Mouse (Mus musculus) adrenal gland, adult (tissue): ENCODE results near the gene Mapre3.
A peak's percentile ranks its signal among the peaks of the same experiment; 100 is the strongest.

Experiments
- DNase-seq, 2 experiments: peaks; one replicate each; pipeline ENCODE4 v3.0.0; 2022 to 2023; ENCODE audit warnings: low spot score in 1 of 2; ENCODE audit not compliant: inconsistent age in 2 of 2

Gene Mapre3

GRCm38 (mm10) chr5:30814424-30815119 is at the start of gene Mapre3:
TSS of gene Mapre3 (plus strand) at chr5:30814641.
- DNase-seq = peak; percentile 95 to 98

DNA sequence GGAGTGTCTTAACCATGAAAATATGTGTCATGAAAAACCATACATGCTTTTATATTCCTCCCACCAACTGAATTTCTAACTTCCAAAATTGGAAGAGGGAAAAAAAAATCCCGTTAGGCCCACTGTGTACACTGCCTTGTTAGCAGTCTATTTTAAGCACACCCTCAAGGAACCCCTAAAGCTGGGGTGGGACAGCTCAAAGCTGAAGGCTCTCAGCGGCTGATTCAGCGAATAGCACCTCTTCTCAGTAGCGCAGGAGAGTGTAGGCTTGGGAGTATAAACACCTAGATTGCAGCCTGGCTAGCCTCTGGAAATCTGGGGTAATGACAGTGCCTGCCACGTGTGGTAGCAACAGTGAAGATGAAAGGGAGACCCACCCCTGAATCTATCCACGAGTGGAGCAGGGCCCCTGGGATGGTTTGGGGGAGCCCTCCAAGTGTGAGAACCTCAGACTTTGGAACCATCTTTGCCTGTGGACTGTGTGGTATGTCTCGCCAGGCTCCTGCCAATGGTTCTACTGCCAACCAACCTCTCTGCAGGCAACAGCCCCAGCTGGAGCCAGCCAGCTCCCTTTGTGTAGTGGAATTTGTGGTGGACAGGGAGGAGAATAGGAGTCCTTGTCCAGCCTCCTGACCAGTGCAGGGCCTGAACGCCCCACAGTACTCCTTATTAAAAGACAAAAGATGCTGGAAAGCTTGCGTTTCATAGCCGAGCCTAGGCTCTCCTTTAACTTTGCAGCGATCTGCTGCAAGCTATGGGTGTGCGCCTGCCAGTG is 48.7 kb upstream of the Mapre3 start:
- no peak for DNase-seq

- no peak for DNase-seq
Measured at GRCm38 (mm10) chr5:30768082-30768481, 46.4 kb upstream of the Mapre3 start.

GRCm38 (mm10) chr5:30768598-30768997 is 45.8 kb upstream of the Mapre3 start:
- peak; percentile 86 to 92 for DNase-seq

GRCm38 (mm10) chr5:30769075-30769474 is 45.4 kb upstream of the Mapre3 start:
- no peak for DNase-seq

DNA sequence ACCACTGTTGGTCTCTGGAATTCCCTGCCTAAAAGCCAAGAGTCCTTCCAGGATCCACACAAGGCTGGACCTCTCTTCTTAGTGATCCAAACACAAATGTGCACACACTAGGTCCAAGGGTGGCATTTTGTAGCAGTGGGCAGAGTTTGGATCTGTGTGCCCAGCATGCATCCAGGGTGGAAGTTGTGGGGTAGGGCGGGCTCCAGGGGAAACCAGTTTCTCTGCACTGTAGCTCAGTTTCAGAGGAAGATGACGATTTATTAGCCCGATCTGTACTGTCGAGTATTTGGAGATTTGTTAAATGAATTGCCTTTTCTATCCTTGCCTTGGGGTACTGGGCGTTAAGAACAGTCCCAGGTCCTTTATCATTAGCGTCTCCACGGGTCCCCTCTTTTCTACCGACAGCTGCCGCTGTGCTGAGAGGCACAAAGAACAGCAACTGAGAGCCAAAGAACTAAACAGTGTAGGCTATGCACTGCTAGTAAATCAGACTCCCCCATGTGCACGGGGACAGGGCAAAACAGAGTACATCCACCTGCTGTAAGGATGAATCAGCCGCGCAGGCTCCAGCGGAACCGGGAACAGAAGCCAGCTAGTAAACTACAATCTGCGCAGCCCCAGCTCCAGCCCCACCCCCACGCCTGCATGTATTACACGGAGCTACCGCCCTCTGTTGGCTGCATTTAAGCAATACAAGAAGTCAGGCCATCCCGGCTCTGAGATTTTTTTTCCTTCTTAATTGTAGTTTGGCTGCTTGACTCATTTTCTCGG is 39.7 kb upstream of the Mapre3 start:
- DNase-seq = peak; percentile 90 to 95

DNA sequence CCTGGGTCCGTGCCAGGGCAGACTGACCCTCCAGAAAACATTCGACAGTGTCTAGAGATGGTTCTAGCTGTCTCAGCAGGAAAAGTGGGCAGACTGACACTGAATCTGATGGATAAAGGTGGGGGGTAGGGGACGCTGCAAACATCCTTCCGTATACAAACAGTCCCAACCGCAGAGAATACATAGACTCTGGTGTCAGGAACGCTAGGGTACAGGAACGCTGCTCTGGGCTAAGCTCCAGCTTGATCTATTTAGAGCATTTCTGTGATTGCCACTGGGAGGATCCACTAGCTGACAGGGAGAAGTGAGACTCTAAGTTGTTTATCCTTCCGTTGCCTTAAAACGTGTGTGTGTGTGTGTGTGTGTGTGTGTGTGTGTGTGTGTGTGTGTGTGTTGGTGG is 33.7 kb upstream of the Mapre3 start:
- DNase-seq = no peak

DNA sequence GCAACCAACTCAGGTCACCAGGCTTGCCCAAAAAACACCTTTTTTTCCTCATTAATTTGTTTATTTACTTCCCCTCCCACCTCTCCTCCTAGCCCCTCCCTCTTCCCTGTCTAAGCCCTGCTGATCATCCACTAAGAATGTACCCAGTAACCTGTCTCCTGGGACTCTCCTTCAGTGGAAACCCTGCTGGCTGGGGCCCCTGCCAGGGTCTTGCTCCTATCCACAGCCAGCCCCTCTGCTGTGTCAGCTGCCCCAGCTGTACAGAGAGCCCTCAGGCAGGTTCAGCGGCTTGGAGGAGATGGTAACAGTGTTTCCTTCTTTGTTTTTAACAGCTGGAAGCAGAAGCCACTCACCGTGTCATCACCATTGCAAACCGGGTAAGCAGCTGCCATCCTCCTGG is 33.3 kb upstream of the Mapre3 start:
- DNase-seq = no peak

GRCm38 (mm10) chr5:30787381-30787780 is 27.1 kb upstream of the Mapre3 start:
- peak; percentile 80 to 85 for DNase-seq

DNA sequence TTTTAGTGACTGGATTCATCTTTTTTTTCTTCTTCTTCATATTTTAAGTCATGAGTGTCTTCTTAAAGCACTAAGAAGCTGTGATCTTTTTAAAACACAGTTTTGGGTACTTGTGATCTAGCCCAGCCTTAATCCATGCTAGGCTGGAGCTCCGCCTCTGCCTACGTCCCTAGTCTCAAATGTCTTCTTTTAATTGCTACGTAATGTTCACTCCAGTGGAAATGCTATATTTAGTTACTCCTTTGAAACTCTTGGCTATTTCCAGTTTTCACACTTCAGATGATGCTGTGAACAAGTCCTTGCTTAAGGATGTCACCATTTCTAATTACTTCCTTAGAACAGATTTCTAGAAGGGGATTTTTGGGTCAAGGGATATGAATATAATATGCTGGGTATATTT is 24.4 kb upstream of the Mapre3 start:
- no peak for DNase-seq

GRCm38 (mm10) chr5:30796125-30796524 is 18.3 kb upstream of the Mapre3 start:
- peak; percentile 74 to 91 for DNase-seq

DNA sequence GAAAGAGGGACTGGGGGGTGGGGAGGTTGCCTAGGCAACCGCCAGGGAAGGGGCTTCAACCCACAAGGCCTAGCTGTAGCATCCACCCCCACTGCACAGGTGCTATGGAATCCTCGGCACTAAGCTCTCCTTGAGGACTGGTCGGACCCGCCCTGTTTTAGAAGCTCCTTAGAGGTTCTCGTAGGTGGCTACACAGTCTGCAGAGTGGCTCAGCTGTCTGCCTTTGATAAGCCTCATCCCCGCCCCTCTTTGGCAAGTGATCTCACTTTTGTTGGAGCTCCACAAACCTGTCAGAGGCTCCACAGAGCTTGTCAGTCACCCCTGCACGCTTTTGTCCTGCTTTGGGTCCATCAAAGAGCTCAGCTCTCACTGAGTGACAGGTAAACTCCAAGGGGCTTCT is 17.0 kb upstream of the Mapre3 start:
- DNase-seq = no peak

DNA sequence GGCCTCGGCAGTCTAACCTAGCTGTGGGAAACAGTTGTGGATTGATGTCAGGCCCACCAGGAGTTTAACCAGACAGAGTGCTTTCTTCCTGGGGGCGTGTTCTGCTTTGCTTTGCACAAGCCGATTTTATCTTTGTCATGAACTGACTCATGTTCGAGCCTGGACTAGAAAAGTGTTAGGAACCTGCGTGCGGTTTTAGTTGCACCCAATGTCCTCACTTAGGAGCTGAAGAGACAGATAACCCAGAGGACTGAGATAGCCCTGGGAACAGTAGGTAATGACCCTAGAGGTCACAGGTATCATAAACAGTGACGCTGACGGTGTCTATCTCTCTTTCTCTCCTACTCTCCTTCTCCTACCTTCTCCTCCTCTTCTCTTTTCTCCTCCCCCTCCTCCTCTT is 16.5 kb upstream of the Mapre3 start:
- no peak for DNase-seq

DNA sequence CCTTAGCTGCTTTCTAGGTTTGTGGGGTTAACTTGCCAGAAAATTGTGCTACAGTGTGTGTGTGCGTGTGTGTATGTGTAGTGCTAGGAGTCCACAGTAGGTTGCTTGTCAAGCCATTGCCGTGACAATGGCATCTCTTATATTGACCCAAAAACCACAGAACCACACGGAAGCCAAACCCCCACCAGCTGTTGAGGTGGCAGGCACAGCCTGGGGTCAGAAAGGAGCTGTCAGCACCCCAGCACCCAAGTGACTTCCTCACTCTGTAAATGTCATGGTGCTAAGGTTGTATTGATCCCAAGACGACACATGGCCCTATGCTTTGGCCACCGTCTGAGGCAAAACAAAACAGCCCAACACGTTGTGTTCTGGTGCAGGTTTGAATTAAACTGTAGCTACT is 15.5 kb upstream of the Mapre3 start:
- DNase-seq = no peak

DNA sequence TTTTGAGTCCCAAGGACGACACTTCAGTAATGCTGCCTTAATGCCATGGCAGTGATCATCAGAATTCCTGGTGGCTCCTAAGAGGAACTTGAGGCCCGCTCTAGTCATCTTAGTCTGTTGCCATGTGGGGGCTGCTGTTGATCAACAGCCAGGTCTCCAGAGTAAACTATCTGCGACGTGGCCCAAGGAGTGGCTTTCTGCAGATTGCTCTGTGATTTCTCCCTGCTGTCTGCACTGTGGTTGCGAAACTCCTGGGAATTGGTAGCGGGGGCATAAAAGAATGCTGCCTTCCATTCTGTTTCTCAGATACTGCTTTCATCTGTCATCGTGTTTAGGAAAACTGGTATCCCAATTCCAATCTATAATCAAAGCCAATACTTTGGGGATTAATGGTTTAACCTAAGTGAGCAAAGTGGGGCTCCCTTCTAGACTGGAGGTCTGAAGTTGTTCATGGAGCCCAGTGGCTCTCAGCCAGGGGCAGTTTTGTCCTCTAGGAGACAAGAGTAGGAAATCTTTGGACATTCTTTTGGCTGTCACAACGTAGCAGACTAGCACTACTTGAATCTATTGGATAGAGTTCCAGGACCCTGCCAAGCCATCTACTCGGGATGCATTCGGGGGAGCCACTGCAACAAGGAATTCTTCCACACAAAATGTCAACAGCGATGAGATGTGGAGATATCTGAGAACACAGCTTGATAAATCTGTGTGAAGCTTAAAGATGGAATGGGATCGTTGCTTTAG is 11.5 kb upstream of the Mapre3 start:
- DNase-seq = no peak

DNA sequence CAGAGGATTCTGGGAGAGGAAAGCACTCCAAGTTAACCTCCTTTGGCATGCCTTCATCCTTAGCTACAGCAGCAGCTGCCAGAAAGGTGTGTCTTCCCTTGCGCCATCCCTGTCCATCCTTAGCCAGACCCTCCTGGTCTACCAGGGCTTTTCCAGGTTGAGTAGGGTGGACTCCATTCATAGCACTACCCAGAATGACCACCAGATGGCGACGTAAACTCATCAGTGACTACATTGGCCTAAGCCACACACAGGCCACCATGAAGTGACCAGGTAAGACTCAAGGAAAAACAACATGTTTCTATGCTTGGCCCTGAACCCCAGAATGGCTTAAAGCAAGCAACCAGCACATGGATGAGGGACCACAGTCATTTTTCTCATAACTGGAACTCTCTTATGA is 8.3 kb upstream of the Mapre3 start:
- peak; percentile 86 to 97 for DNase-seq

GRCm38 (mm10) chr5:30815120-30815465 is 652 bp downstream of the Mapre3 start:
- no peak for DNase-seq

DNA sequence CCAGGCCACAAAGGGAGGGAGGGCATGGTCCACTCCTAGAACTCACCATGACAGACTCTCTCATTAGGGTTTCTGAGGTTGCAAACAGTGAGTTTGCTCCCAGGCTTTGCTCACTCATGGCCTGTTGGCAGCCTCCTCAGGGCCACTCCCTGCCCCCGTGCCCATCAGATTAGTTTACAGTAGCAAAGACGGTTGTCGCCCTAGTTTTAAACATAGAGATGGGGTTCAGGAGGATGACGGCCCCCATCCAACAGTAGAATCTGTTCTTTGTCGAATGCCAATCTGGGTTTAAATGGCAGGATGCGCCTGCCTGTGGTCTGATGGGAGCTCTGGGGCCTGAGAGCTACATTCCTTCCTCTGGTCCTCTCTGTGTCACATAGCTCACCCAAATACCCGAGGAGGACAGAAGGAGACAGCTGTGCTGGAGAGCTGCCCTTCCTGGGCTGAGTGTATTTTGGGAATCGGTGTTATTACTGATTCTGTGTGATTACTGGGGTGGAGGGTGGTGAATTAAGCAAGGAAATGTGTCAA is 1.9 kb downstream of the Mapre3 start:
- peak in 1 of 2 experiments; percentile 72 for DNase-seq

GRCm38 (mm10) chr5:30818758-30819309 is 4.4 kb downstream of the Mapre3 start:
- DNase-seq = no peak

- DNase-seq = no peak
Measured at GRCm38 (mm10) chr5:30822689-30823088, 8.2 kb downstream of the Mapre3 start.

- no peak for DNase-seq
Measured at GRCm38 (mm10) chr5:30823091-30823490, 8.7 kb downstream of the Mapre3 start.
